Mouse (Mus musculus) MEL-GATA-1-ER (cell line): ENCODE data around the gene Olfr648.

Source experiments
- DNase-seq: peaks from one replicate; pipeline ENCODE4 v3.0.0-alpha.2; 2012; ENCODE audit warnings: low read depth; ENCODE audit errors: extremely low read depth

The Olfr648 gene

GRCm38 (mm10) chr7:104183292-104183691 lies at the start of gene Olfr648:
Gene Olfr648 (minus strand): TSS chr7:104183392.
- DNase-seq: no peak

- no peak for DNase-seq
Observed at GRCm38 (mm10) chr7:104231203-104231602, 48.0 kb upstream of the Olfr648 start.

- DNase-seq: no peak
Observed at GRCm38 (mm10) chr7:104218701-104219569, 35.7 kb upstream of the Olfr648 start, which contains the start of gene Trim6. Gene Trim6 (plus strand): TSS chr7:104218793.

- DNase-seq: no peak
Observed at GRCm38 (mm10) chr7:104217881-104218280, 34.7 kb upstream of the Olfr648 start.

GRCm38 (mm10) chr7:104216011-104216535 lies 32.9 kb upstream of the Olfr648 start:
- no peak for DNase-seq

- no peak for DNase-seq
Observed at GRCm38 (mm10) chr7:104206197-104206596, 23.0 kb upstream of the Olfr648 start.

- DNase-seq: peak; percentile 29
Observed at GRCm38 (mm10) chr7:104199822-104200221, 16.6 kb upstream of the Olfr648 start.

GRCm38 (mm10) chr7:104195885-104196284 lies 12.7 kb upstream of the Olfr648 start, which contains the start of gene Olfr649:
Gene Olfr649 (minus strand): TSS chr7:104195985.
- no peak for DNase-seq

- no peak for DNase-seq
Observed at GRCm38 (mm10) chr7:104191275-104191674, 8.1 kb upstream of the Olfr648 start.

GRCm38 (mm10) chr7:104179074-104179473 lies 4.1 kb downstream of the Olfr648 start:
- DNase-seq: no peak

- DNase-seq: no peak
Observed at GRCm38 (mm10) chr7:104178422-104179054, 4.7 kb downstream of the Olfr648 start.

- no peak for DNase-seq
Observed at GRCm38 (mm10) chr7:104175085-104175484, 8.1 kb downstream of the Olfr648 start.

GRCm38 (mm10) chr7:104169634-104170204 lies 13.5 kb downstream of the Olfr648 start:
- peak; percentile 30 for DNase-seq

GRCm38 (mm10) chr7:104167105-104167504 lies 16.1 kb downstream of the Olfr648 start:
- no peak for DNase-seq

GRCm38 (mm10) chr7:104150456-104150855 lies 32.7 kb downstream of the Olfr648 start, which contains the start of gene Ubqlnl:
Gene Ubqlnl (minus strand): TSS chr7:104150556.
- no peak for DNase-seq

- DNase-seq: no peak
Observed at GRCm38 (mm10) chr7:104143179-104143578, 40.0 kb downstream of the Olfr648 start, which contains the start of gene Ubqln3. Gene Ubqln3 (minus strand): TSS chr7:104143279.

GRCm38 (mm10) chr7:104137305-104137704 lies 45.9 kb downstream of the Olfr648 start, which contains the start of gene Olfr643:
Gene Olfr643 (minus strand): TSS chr7:104137405.
- no peak for DNase-seq

- no peak for DNase-seq
Observed at GRCm38 (mm10) chr7:104129726-104130125, 53.5 kb downstream of the Olfr648 start, which contains the start of gene Ubqln5. Gene Ubqln5 (minus strand): TSS chr7:104129826.
